Mouse (Mus musculus) midbrain, embryonic 15.5 days (tissue): ENCODE measurements around the gene Gm29106. TPM values are rescaled to one million over a fixed set of nuclear protein-coding genes. Genes with fewer than 3 reads are reported as not detected.
"Not testable (repeated sequence)": the region's sequence is repeated elsewhere in the genome, so short reads cannot be mapped to it uniquely, and the experiment has no call there.

Experiments
- ATAC-seq: fragments of 200-750 bp; cut with Nextera tagmentation; replicated peaks from 2 replicates; pipeline ENCODE4 v1.8.0; 2017; ENCODE audit warnings: moderate TSS enrichment
- H3K27ac ChIP-seq: fragments of 300-500 bp; sonication (generic); 2 replicates; pipeline ENCODE4 v1.5.1; 2015; ENCODE audit warnings: mild to moderate bottlenecking, inconsistent platforms
- H3K27me3 ChIP-seq: fragments of 300-500 bp; sonication (generic); replicated peaks from 2 replicates; pipeline ENCODE4 v1.6.1; 2015; ENCODE audit warnings: inconsistent platforms
- H3K36me3 ChIP-seq: fragments of 300-500 bp; sonication (generic); replicated peaks from 2 replicates; pipeline ENCODE4 v1.6.1; 2015; ENCODE audit warnings: inconsistent platforms
- H3K4me1 ChIP-seq: fragments of 300-500 bp; sonication (generic); 2 replicates; pipeline ENCODE4 v1.6.1; 2015; ENCODE audit warnings: inconsistent platforms
- H3K4me2 ChIP-seq: fragments of 300-500 bp; sonication (generic); 2 replicates; pipeline ENCODE4 v1.6.1; 2015; ENCODE audit warnings: inconsistent platforms, mild to moderate bottlenecking, moderate library complexity
- H3K4me3 ChIP-seq: fragments of 300-500 bp; sonication (generic); 2 replicates; pipeline ENCODE4 v1.5.1; 2015; ENCODE audit warnings: mild to moderate bottlenecking, inconsistent platforms
- H3K9ac ChIP-seq: fragments of 300-500 bp; sonication (generic); 2 replicates; pipeline ENCODE4 v1.6.1; 2015; ENCODE audit warnings: mild to moderate bottlenecking, inconsistent platforms
- H3K9me3 ChIP-seq: fragments of 300-500 bp; sonication (generic); 2 replicates; pipeline ENCODE4 v1.6.1; 2016; ENCODE audit warnings: inconsistent platforms
- WGBS: fragments of 180-500 bp; shearing (Covaris S2); methylation state at CpG from one replicate; pipeline ENCODE4 v1.1.7; 2015; ENCODE audit warnings: mixed read lengths; 5-methylcytosine and 5-hydroxymethylcytosine counted together
- polyA plus RNA-seq: library from polyadenylated mRNA; unstranded; fragments of >200 nt; fragmentation: Nextera tagmentation; extraction: Ambion mirVana; gene quantifications from 2 replicates; pipeline ENCODE4 v1.2.1, GENCODE M21; 2015

Gm29106 gene
- 0.20 and 0.34 TPM in 2 replicates for polyA plus RNA-seq

DNA sequence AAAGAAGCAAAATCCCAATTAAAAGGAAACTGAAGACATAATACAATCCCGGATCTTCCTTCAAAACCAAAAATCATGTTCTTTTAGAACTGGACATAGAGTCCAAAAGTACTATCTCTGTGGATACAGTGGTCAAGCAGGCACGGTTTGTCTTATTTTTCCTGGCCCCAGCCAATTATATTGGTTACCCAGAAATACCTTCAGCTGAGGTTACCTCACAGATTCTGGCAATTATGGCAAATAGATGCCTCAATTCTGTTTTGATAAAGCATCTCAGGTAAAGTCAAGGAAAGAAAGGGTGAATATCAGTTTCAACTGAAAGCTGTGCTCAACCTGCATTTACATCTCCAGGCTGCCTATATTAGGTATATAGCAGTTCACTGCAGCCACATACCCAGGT lies at the start of gene Gm29106:
Gene Gm29106, plus strand, starts transcription at position 301 of the 400 bp plus-strand sequence.
- H3K4me3 ChIP-seq, H3K27me3 ChIP-seq, H3K4me1 ChIP-seq, H3K36me3 ChIP-seq, H3K27ac ChIP-seq, H3K9ac ChIP-seq, ATAC-seq, H3K4me2 ChIP-seq, H3K9me3 ChIP-seq: not testable (repeated sequence)
- WGBS: 58% methylated on average over 2 of the region's 2 CpGs

DNA sequence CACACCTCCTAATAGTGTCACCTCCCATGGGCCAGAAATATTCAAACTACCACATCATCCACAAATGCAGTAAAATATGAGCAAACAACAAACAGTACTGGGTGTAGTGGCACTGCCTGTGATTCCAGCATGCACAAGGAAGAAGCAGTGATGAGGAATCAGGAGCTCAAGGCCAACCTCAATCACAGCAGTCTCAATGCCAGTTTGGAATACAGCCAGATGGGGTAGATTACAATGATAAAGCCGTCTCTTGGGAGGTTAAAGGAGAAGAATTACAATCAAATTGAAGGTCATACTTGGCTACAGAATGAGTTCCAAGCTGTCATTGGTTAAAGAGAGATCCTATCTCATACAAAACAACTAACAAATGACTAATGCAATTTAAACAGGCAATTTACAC lies 52.2 kb downstream of the Gm29106 start:
- H3K9me3 ChIP-seq: no peaks in the 10 kb centered on the region
- WGBS: 61% methylated on average over 1 of the region's 1 CpGs
- H3K4me3 ChIP-seq: no peak overlapping the region
- ATAC-seq: no peak
- H3K36me3 ChIP-seq: no peaks in the 10 kb centered on the region
- H3K4me1 ChIP-seq: no peaks in the 10 kb centered on the region
- H3K4me2 ChIP-seq: no peak overlapping the region
- no peaks in the 10 kb centered on the region for H3K27me3 ChIP-seq
- H3K9ac ChIP-seq: no peak overlapping the region
- no peak overlapping the region for H3K27ac ChIP-seq

DNA sequence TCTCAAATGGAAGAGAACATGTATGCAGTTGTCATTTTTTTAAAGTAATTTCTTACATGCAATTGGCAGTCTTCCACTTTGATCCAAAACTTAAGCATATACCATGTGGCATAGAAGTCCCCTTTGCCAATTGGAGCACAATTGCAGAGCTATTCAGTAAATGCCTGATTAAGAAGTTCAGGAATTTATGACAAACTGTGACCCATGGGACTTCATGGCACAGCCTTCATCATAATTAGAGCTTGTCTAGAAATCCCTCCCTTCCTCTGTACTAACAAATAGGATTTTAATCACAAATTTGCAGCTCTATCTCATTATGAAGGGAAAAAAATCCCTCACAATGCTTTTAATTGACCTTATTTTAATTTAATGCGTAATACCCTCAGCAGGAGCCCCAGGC lies 59.7 kb downstream of the Gm29106 start:
- ATAC-seq: no peak
- no peak overlapping the region for H3K9ac ChIP-seq
- H3K4me2 ChIP-seq: no peak overlapping the region
- 69% methylated on average over 1 of the region's 1 CpGs for WGBS
- no peaks in the 10 kb centered on the region for H3K9me3 ChIP-seq
- no peak overlapping the region for H3K27ac ChIP-seq
- H3K4me3 ChIP-seq: no peak overlapping the region
- no peaks in the 10 kb centered on the region for H3K27me3 ChIP-seq
- H3K36me3 ChIP-seq: no peaks in the 10 kb centered on the region
- H3K4me1 ChIP-seq: no peaks in the 10 kb centered on the region

Other genes starting within 250 kb of the Gm29106 start
- gene Gm28168, start 248.5 kb upstream of the Gm29106 start, polyA plus RNA-seq: not detected in 2 replicates
- not detected in 2 replicates for gene Gm7145, start 210.6 kb upstream of the Gm29106 start, polyA plus RNA-seq
- gene Tsn, start 135.2 kb downstream of the Gm29106 start, polyA plus RNA-seq: 443 and 463 TPM in 2 replicates
- 66.2 and 68.3 TPM in 2 replicates for gene Nifk, start 145.3 kb downstream of the Gm29106 start, polyA plus RNA-seq
- gene Clasp1, start 212.5 kb downstream of the Gm29106 start, polyA plus RNA-seq: 124 and 135 TPM in 2 replicates